Mouse (Mus musculus): ENCODE data around the gene Ncs1. TPM values are rescaled to one million over a fixed set of nuclear protein-coding genes. Genes with fewer than 3 reads are reported as not detected.

The Ncs1 gene
- polyA plus RNA-seq, 1 experiment from 2014 or later: 54.4 TPM

DNA sequence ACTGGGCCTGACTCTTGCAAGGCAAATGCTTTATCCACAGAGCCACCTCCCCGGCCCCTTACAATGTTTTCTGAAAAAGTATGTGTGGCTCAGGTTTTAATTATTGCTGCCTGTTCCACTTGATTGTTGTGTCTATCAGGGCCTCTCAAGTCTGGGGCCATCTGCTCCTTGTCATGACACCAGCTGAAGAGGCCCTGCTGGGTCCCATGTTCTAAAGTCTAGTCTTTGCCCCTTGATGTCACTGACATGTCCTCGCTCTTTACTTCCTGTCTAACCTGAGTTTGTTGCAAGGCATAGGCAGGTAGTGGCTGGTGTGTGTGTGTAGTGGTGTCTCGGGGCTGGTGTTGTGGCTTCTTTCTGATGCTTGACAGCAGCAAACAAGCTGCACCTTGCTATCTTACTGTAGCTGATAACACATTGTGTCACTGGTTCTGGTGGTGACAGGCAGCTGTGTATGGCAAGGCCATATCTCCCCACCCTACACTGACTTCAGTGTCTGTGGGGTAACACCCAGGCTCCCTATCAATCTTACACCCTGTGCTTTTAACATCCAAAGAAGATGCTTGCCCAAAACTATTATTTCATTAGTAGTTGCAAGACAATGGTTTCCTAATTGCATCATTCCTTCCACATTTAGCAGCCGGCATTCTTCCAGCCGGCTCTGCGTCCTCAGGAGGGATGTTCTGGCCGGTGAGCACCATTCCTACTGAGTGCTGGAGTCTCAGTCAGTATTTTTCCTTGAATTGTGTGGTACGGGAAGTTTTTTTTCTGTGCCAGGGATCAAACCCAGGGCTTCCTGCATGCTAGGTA lies 96.3 kb downstream of the Ncs1 start:
- Histone ChIP-seq H3K27ac (no peak overlapping the region), H3K4me2 (replicated peaks) (no peak overlapping the region), H3K36me3 (no peaks in the 10 kb centered on the region), H3K4me1 (peaks cover 10% of the 10 kb centered on the region), H3K9ac (no peak overlapping the region), H3K27me3 (peaks cover 8% of the 10 kb centered on the region; the same call in 1 of the 2 replicates), H3K9me3 (no peaks in the 10 kb centered on the region), H3K4me3 (no peak overlapping the region)
- WGBS: 63% methylated on average over 8 of the region's 8 CpGs
- no peak for ATAC-seq (ENCODE audit: insufficient number of reproducible peaks, insufficient read depth, low FRiP score, low TSS enrichment)

Other genes with a start within 250 kb of the Ncs1 start
- 24.0 and 26.3 TPM in 2 replicates for gene Fnbp1, start 103.8 kb upstream of the Ncs1 start, polyA plus RNA-seq (2016; fragmentation: Nextera tagmentation; extraction: Ambion mirVana)
- 37.5 and 41.1 TPM in 2 replicates for gene Gpr107, start 93.5 kb upstream of the Ncs1 start, polyA plus RNA-seq (2016; fragmentation: Nextera tagmentation; extraction: Ambion mirVana)
- 0.09 and 0.18 TPM in 2 replicates for gene Hmcn2, start 68.6 kb downstream of the Ncs1 start, polyA plus RNA-seq (2016; fragmentation: Nextera tagmentation; extraction: Ambion mirVana)
- gene Ass1, start 224.4 kb downstream of the Ncs1 start, polyA plus RNA-seq (2016; fragmentation: Nextera tagmentation; extraction: Ambion mirVana): 9.3 and 14.1 TPM in 2 replicates

All from embryonic facial prominence, embryonic 12.5 days (tissue).